Mouse (Mus musculus) 416B (cell line): ENCODE measurements around the gene Gm7903.
"Not testable (repeated sequence)": the region's sequence is repeated elsewhere in the genome, so short reads cannot be mapped to it uniquely, and the experiment has no call there.

Source experiments
- DNase-seq: peaks from one replicate; pipeline ENCODE4 v3.0.0; 2011; ENCODE audit warnings: low read depth

Gm7903 gene

DNA sequence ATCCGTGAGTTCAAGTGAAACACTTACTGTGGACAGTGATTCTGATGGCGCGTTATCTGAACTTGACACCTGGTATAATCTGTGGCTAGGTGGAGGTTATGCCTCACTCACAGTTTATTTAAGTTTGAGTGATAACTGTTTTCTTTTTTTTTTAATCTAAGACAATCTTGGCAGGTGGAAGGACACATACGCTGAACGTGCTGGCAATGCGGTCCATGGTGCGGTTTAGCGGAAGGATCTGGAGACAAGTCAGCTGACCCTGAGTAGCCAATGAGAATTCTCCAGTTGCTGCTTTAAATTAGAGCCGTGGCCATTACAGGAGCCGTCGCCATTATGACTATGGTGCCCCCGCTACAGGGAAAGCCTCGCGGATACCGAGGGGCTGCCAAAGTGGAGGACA, at the start of gene Gm7903:
Gene Gm7903 (plus strand): TSS at position 301 of the 400 bp plus-strand sequence.
- DNase-seq, result not testable (repeated sequence)

DNA sequence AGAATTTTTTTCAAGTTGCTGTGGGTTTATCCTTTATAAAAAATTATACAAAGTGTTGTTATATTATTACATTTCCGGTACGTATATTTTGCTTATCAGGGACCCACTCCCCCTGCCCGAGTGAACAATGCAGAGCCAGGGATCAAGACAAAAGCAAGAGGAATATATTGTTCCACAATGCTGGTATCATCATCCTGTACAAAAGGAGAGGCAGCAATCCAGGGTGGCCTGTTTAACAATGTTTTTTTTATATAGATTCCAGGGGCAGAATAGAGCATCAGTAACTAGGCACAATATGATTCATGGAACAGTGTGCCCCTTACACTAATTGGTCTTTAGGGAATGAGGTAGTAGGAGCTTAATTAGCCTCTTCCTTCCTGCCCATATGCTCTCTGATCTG, 30.1 kb upstream of the Gm7903 start:
- not testable (repeated sequence) for DNase-seq

DNA sequence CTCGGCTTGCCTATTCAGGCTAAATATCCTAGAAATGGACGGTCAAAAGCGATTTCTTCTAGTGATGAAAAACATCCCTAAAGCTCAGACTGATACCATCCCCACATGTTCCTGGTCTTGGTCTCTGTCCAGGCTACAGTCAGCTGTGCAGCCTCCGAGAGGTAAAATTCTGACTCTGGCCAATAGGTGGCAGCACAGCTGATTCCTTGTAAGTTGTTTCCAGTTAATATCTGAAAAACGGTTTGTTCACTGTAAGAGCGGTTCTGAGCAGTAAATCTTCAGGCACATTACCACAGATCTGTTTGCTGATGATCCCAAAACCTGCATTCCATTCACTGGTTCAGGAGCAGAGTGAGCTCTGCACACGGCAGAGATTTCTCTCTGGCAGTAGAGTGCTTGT, 12.4 kb upstream of the Gm7903 start:
- DNase-seq, result not testable (repeated sequence)

DNA sequence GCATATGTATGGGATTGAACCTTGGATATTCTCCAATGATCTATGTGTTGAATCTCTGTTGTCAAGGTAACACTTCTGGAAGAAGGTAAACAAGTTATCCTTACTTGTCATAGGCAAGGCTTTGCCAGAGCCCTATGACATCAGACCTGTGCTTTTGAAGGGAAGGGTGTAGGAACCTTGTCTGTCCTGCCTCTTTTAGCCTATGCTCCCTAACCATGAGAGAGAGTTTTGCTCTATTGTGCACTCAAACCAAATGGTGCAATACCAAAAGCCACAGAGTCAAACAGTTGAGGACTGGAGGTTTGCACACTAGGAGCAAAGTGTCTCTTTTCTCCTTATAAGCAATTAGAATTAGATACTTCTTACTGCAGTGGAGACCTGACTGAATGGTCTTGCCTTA, 11.8 kb upstream of the Gm7903 start:
- DNase-seq, result not testable (repeated sequence)

DNA sequence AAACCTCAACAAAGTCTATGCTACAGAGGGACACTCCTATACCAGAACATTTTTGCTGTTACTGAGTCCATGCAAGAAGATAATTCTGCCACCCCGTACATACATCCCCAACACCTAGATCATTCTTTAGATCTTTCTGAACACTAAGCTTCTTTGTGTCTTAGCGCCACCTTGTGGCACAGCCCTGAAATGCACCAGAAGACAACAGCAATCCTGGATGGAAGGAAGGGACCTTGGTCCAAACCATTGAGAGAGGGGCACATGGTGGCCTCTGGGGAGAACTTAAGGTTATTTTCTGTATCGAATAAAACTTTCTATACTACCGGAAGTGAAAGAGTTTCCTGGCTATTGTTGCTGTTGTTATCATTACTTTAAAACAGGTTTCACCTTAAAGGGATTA, 11.2 kb upstream of the Gm7903 start:
- not testable (repeated sequence) for DNase-seq

DNA sequence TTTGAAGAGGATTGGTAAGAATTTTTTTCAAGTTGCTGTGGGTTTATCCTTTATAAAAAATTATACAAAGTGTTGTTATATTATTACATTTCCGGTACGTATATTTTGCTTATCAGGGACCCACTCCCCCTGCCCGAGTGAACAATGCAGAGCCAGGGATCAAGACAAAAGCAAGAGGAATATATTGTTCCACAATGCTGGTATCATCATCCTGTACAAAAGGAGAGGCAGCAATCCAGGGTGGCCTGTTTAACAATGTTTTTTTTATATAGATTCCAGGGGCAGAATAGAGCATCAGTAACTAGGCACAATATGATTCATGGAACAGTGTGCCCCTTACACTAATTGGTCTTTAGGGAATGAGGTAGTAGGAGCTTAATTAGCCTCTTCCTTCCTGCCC, 30.5 kb downstream of the Gm7903 start:
- not testable (repeated sequence) for DNase-seq

DNA sequence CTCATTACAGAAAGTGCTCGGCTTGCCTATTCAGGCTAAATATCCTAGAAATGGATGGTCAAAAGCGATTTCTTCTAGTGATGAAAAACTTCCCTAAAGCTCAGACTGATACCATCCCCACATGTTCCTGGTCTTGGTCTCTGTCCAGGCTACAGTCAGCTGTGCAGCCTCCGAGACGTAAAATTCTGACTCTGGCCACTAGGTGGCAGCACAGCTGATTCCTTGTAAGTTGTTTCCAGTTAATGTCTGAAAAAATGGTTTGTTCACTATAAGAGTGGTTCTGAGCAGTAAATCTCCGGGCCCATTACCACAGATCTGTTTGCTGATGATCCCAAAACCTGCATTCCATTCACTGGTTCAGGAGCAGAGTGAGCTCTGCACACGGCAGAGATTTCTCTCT, 48.3 kb downstream of the Gm7903 start:
- not testable (repeated sequence) for DNase-seq

DNA sequence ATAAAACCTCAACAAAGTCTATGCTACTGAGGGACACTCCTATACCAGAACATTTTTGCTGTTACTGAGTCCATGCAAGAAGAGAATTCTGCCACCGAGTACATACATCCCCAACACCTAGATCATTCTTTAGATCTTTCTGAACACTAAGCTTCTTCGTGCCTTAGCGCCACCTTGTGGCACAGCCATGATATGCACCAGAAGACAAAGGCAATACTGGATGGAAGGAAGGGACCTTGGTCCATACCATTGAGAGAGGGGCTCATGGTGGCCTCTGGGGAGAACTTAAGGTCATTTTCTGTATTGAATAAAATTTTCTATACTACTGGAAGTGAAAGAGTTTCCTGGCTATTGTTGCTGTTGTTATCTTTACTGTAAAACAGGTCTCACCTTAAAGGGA, 49.5 kb downstream of the Gm7903 start:
- not testable (repeated sequence) for DNase-seq
